ENCODE assay signal across 8 mouse cellular contexts in genomic region chr9:14641310-14642067, GRCm38 (mm10). TPM values are rescaled to one million over a fixed set of nuclear protein-coding genes. Genes with fewer than 3 reads are reported as not detected.
DNase-seq lines count a peak whose midpoint lies in the region; ATAC-seq and TF ChIP-seq lines count a peak whose summit lies in the region.

No protein-coding gene starts in this region.

- no peaks in the 10 kb centered on the region for H3K9me3 ChIP-seq in E14TG2a.4 (ENCODE audit: low read length)
- no peaks in the 10 kb centered on the region for H3K9me3 ChIP-seq in heart, embryonic 14.5 days (ENCODE audit: control insufficient read depth, low read length)
- H3K9me3 ChIP-seq in limb, embryonic 10.5 days (replicated peaks) = no peaks in the 10 kb centered on the region
- H3K9me3 ChIP-seq in midbrain, embryonic 15.5 days = no peaks in the 10 kb centered on the region

- ATAC-seq in heart, embryonic 14.5 days (ENCODE audit: insufficient number of reproducible peaks, insufficient read depth, low FRiP score, low read depth) = peak; percentile 76
- 0 out of 2 replicates have a peak, but pooled peaks have one; percentile 21 for ATAC-seq in midbrain, embryonic 15.5 days (replicated peaks)

- 32% methylated on average over 7 of the region's 7 CpGs for WGBS in heart, embryonic 14.5 days
- WGBS in limb, embryonic 10.5 days = 35% methylated on average over 7 of the region's 7 CpGs
- WGBS in midbrain, embryonic 15.5 days = 47% methylated on average over 7 of the region's 7 CpGs

- no peak for TF ChIP-seq CTCF in E14TG2a.4 (conservative IDR thresholded peaks at IDR 0.05; ENCODE audit: low read length)

- peaks cover 41% of the 10 kb centered on the region for H3K4me1 ChIP-seq in E14TG2a.4 (replicated peaks; ENCODE audit: low read depth, low read length)
- H3K4me1 ChIP-seq in heart, embryonic 14.5 days (ENCODE audit: control insufficient read depth in 2 of 2, insufficient read depth in 2 of 2, low read length in 2 of 2) = peaks cover 32 to 38% of the 10 kb centered on the region in 2 experiments
- peaks cover 45% of the 10 kb centered on the region for H3K4me1 ChIP-seq in limb, embryonic 10.5 days
- peaks cover 20% of the 10 kb centered on the region for H3K4me1 ChIP-seq in midbrain, embryonic 15.5 days

- H3K27ac ChIP-seq in heart, embryonic 14.5 days (replicated peaks in 1 of 2; ENCODE audit: control insufficient read depth in 1 of 2, insufficient read depth in 1 of 2, low read depth in 2 of 2, low read length in 2 of 2) = peak overlapping the region; percentile 60 to 81
- peak overlapping the region; percentile 88 for H3K27ac ChIP-seq in limb, embryonic 10.5 days
- H3K27ac ChIP-seq in midbrain, embryonic 15.5 days = peak overlapping the region; percentile 26; the same call in 1 of the 2 replicates

- H3K4me2 ChIP-seq in heart, embryonic 14.5 days (ENCODE audit: low read length) = no peak overlapping the region
- H3K4me2 ChIP-seq in midbrain, embryonic 15.5 days = no peak overlapping the region

- H3K36me3 ChIP-seq in E14TG2a.4 (ENCODE audit: insufficient read depth, low read length) = no peaks in the 10 kb centered on the region
- no peaks in the 10 kb centered on the region for H3K36me3 ChIP-seq in heart, embryonic 14.5 days (ENCODE audit: control insufficient read depth, insufficient read depth, low read length)
- H3K36me3 ChIP-seq in limb, embryonic 10.5 days = no peaks in the 10 kb centered on the region
- H3K36me3 ChIP-seq in midbrain, embryonic 15.5 days (replicated peaks) = no peaks in the 10 kb centered on the region

- no peak overlapping the region for H3K9ac ChIP-seq in heart, embryonic 14.5 days (ENCODE audit: low read length)
- H3K9ac ChIP-seq in midbrain, embryonic 15.5 days = no peak overlapping the region

- H3K27me3 ChIP-seq in E14TG2a.4 (ENCODE audit: insufficient read depth, low read length) = no peaks in the 10 kb centered on the region
- H3K27me3 ChIP-seq in heart, embryonic 14.5 days (ENCODE audit: control insufficient read depth, insufficient read depth, low read length) = no peaks in the 10 kb centered on the region
- H3K27me3 ChIP-seq in limb, embryonic 10.5 days (ENCODE audit: low read depth, poor library complexity, severe bottlenecking) = no peaks in the 10 kb centered on the region
- H3K27me3 ChIP-seq in midbrain, embryonic 15.5 days (replicated peaks) = no peaks in the 10 kb centered on the region

- DNase-seq in adrenal gland, adult 8-10 months = peak; percentile 53
- peak; percentile 49 for DNase-seq in limb, embryonic 10.5 days (ENCODE audit: low spot score)
- DNase-seq in right cerebral cortex, adult 2 months (ENCODE audit: low spot score in 2 of 2) = no peak
- DNase-seq in cerebellum, adult 18-20 months = no peak
- no peak for DNase-seq in spleen, postnatal 14 days (ENCODE audit: low spot score in 2 of 2)

- H3K4me3 ChIP-seq in E14TG2a.4 (replicated peaks; ENCODE audit: low read length) = 0 out of 2 replicates have a peak overlapping the region, but pooled peaks have one; percentile 1
- no peak overlapping the region for H3K4me3 ChIP-seq in heart, embryonic 14.5 days (ENCODE audit: control insufficient read depth in 1 of 2, insufficient read depth in 1 of 2, low read depth in 1 of 2, low read length in 2 of 2)
- H3K4me3 ChIP-seq in limb, embryonic 10.5 days = 0 out of 2 replicates have a peak overlapping the region, but pooled peaks have one; percentile 2
- H3K4me3 ChIP-seq in midbrain, embryonic 15.5 days = no peak overlapping the region

RNA-seq across cellular contexts. Expression of gene Amotl1, which starts 3.4 kb away (rescaled TPM):
- 10 to 100 TPM; 26.5 to 48.4 (median 40.6) TPM for total RNA-seq in adrenal gland, adult 8-10 months (2022)
- polyA plus RNA-seq in heart, embryonic 14.5 days (2014; fragmentation: Nextera tagmentation; extraction: Ambion mirVana) = 25.5 and 26.4 TPM in 2 replicates
- 24.9 and 32.1 TPM in 2 replicates for polyA plus RNA-seq in limb, embryonic 10.5 days (2016; fragmentation: Nextera tagmentation; extraction: Ambion mirVana)
- 10.6 and 11.8 TPM in 2 replicates for polyA plus RNA-seq in midbrain, embryonic 15.5 days (2015; fragmentation: Nextera tagmentation; extraction: Ambion mirVana)

Comparison
In these comparisons a context has a peak if more than half of its experiments do, and no peak if none do; other contexts are left out.
1. H3K4me3 ChIP-seq: peak in E14TG2a.4 (single experiment) and limb, embryonic 10.5 days (single experiment); none in heart, embryonic 14.5 days (0 of 2) and midbrain, embryonic 15.5 days (single experiment).
2. DNase-seq: peak in adrenal gland, adult 8-10 months (single experiment) and limb, embryonic 10.5 days (single experiment); none in right cerebral cortex, adult 2 months (0 of 2), cerebellum, adult 18-20 months (0 of 2) and spleen, postnatal 14 days (0 of 2).
3. H3K27ac ChIP-seq: peak in every context shown above with its lines; median percentile 88 in limb, embryonic 10.5 days; 70 in heart, embryonic 14.5 days; 26 in midbrain, embryonic 15.5 days.